Mouse (Mus musculus): ENCODE data around the gene Mlph.

The Mlph gene

DNA sequence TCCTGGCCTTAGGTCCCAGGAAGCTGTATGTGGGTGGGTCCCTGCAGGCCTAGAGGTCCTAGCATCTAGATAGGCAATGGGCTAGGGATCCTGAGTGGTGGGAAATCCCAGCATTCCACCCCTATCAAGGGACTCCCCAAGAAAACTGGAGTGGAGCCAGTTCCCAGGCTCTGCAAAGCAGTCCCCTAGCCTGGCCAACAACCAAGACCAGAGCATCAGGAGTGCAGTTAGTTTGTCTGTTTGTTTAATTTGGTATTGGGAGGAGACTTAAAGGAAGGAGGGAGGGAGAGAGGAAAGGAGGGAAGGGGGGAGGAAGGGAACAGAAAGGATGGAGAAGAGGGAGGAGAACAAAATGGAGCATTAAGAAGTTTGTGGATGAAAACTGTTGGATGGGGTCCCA, 5.7 kb upstream of the Mlph start:
- DNase-seq (ENCODE audit: low spot score in 2 of 2): peak in 1 of 2 experiments; percentile 10

DNA sequence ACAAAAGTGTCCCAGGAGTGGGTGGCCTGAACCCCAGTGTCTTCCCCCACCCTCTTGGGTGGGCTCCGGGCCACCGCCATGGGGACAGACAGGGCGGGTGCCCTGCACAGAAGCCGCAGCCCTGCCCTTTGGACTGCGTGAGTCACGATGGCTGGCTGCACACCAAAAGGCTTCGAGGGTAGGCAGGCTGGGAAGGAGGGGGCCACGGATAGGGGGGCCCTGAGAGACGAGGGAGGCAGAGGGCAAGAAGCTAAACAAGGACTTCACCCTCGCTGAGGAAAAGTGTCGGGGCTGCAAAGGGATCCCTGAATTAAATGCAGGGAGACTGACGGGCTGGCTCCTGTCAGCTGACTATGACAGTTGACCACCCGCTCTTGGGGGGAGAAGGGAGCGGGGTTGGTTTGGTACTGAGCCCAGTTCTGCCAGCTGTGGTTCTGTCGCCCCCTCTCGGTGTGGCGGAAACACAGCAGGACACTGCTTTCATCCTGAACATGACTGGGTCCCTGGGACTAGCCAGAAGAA, 5.2 kb upstream of the Mlph start:
- DNase-seq (ENCODE audit: low spot score in 2 of 2): peak in 1 of 2 experiments; percentile 19

DNA sequence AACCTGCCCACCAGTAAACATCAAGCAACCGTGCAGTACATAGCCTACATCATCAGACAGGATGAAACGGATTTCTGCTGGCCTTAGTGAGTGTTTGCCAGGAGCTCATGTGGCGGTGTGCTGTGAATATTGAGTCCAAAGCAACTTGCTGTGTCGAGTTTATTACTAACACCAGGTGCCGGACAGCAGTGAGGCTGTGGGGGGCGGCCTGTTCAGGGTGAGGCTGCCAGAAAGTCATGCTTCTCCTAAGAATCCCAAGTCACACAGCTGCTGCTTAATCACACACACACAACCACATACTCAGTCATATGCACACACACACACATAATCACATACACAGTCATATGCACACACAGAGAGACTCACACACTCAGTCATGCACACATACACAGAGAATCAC, 1.7 kb upstream of the Mlph start:
- peak in 1 of 2 experiments; percentile 17 for DNase-seq (ENCODE audit: low spot score in 2 of 2)

DNA sequence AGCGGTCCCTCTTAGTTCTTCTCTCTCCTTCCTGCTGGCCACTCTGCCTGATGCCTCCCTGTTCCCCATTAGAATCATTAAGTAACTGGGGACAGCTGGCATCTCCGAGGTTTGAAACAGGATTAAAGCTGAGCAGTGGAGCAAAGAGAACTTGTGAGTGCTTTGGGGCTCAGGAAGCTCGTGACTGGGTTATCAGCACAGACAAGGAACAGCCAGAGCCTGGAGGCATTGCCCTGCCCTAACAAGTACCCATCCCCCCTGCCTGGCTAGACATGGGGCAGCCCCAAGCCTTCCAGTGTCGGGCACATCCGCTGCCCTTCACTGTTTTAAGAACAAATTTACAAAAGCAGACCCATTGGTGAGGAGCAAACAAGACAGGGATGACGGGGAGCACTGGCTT, 2.6 kb downstream of the Mlph start:
- DNase-seq (ENCODE audit: low spot score in 2 of 2): no peak

DNA sequence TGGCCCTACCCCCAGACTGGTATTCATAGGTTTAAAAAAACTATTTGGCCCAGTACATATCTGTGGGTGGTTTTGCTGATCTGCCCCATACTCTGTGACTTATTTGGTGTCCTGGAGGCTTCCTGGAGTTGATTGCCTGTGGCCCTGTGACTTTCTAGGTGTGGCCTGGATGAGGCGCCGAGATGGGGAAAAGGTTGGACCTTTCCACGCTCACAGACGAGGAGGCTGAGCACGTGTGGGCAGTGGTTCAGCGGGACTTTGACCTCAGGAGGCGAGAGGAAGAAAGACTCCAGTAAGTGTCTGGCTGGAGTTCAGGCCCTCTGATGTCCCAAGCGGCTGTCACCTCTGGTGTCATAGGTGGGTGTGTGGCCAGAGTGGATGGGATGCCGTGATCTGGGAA, 6.8 kb downstream of the Mlph start:
- DNase-seq (ENCODE audit: low spot score in 2 of 2): no peak

DNA sequence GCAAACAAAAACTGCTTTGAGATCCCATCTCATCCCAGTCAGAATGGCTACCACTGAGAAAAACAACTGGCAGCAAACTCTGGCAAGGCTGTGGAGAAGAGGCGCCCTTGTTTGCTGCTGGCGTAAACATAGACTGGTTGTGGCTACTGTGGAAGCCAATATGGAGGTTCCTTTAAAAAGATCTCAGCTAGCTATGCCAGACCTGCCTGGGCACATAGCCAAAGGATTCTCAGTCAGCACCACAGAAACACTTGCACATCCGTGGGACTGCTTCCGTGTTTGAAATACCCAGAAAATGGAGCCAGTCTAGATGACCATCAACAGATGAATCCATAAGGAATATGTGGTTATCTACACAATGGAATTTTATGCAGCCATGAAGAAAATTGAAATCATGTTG, 11.1 kb downstream of the Mlph start:
- DNase-seq (ENCODE audit: low spot score in 2 of 2): no peak

DNA sequence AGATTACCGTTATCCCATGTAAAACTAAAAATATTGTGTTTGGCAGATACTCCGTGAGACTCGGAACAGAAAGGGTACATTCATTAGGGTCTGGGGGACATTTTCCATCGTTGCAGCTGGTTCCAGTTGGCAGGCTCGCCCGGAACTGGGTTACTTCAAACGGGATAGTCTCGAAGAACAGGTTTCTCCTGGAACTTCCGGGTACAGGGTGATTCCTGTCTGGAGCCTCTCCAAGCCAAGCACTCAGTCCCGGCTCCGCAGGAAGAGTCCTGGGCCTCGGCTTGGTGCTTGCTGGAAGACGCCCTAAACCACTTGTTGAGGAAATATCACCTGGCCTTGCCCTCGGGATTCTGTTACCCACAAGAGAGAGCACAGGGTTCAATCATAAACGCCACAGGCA, 12.4 kb downstream of the Mlph start:
- DNase-seq (ENCODE audit: low spot score in 2 of 2): no peak

DNA sequence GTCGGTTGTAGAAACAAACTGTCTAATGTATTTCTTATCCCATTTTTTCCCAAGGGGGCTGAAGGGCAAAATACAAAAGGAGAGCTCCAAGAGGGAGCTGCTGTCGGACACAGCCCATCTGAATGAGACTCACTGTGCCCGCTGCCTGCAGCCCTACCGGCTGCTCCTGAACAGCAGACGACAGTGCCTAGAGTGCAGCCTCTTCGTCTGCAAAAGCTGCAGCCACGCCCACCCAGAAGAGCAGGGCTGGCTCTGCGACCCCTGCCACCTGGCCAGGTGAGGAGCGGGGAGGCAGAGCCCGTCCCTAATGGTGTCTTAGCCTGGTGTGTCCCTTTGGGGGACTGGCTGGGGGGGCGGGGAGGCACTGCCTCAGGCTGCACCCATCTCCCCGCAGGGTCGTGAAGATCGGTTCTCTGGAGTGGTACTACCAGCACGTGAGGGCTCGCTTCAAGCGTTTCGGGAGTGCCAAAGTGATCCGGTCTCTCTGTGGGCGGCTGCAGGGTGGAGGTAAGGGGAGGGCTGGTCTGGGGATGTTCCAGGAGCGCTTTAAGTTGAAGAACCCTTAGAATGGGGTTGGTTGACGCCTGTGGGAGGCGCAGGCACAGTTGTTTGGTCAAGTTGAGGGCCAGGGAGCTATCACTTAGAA, 13.2 kb downstream of the Mlph start:
- DNase-seq (ENCODE audit: low spot score in 2 of 2): no peak

DNA sequence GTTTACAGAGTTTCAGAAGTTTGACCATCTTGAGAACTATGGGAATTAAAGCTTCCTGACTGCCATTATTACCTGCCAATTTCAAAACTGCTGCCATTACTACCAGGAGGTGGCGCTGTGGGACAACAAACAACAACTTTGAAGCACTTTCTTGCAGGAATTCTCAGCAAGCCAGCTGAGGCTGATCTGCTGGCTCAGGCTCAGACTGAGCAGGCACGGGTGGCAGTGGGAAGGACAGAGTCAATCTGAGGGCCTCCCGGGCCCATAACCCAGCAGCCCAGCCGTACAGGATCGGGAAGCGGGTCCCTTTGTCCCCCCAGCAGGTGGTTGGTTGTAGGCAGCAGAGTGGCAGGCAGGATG, 13.7 kb downstream of the Mlph start:
- DNase-seq (ENCODE audit: low spot score in 2 of 2): peak; percentile 87 to 89

DNA sequence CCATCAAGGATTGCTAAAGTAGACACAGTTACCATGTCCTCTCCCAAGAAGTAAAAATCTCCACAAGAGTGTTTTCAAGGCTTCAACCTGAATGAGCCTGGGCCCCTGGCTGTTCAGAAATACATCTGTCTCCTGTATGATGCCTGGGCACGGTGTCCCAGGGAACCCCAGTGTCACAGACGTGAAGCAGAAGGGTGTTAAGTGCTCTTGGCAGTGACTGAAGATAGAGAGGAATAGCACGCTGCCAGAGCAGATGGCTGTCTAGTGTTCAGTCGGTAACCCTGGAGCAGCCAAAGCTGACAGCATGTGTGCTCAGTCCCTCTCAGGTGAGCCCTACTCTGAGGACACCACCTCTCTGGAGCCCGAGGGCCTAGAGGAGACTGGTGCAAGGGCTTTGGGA, 18.1 kb downstream of the Mlph start:
- DNase-seq (ENCODE audit: low spot score in 2 of 2): peak in 1 of 2 experiments; percentile 6

DNA sequence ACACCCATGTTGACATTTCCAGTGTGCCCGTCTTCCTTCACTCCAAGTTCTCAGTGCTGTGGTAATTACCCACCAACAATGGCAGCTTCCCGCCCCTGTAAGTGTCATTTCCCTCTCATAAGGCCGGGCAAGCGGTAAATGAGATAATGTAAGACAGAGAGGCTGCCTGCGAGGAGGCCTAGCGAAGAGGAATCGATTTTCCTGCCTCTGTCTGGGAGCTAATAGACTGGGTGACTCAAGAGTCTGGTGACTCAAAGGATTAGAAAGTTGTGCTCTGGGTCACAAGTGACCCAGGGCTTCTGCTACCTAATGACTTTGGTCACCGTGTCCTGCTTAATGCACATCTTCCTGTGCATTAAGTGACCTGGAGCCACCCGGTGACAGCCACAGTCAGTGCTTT, 22.1 kb downstream of the Mlph start:
- no peak for DNase-seq (ENCODE audit: low spot score in 2 of 2)

DNA sequence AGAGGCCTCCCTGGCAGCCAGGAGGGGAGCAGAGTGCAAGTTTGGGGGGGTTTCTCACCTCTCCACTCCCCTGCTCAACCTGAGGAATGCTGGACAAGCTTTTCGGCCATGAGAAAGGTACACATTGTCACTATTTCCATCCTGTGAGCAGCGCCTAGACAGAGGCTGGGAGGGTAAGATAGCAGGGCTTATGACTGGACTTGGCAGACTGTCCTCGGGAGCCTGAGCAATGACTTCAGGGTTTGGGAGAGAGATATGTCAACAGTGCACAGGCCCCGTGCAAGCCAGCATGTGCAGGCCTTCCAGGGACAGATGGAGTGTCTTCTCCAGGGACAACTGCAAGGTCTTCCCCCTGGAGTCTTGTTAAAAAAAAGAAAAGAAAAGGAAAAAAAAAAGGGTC, 25.1 kb downstream of the Mlph start:
- DNase-seq (ENCODE audit: low spot score in 2 of 2): no peak

DNA sequence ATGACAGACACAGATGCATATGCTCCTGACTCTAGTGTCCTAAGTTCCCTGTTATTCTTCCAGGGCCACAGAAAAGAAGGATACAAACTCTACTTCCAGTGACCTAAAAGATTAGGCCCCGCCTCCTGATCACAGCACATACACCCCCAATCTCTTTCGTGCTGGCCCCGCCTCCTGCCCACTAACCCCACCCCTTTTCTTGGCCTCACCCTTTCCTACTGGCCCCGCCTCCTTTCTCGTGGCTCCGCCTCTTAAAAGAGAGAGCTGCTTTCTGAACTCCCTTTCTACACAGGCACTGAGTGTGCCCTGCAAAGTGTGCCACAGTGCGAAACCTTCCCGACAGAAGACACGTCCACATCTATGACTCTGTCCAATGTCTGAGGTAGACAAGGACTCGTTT, 30.3 kb downstream of the Mlph start:
- DNase-seq (ENCODE audit: low spot score in 2 of 2): no peak

DNA sequence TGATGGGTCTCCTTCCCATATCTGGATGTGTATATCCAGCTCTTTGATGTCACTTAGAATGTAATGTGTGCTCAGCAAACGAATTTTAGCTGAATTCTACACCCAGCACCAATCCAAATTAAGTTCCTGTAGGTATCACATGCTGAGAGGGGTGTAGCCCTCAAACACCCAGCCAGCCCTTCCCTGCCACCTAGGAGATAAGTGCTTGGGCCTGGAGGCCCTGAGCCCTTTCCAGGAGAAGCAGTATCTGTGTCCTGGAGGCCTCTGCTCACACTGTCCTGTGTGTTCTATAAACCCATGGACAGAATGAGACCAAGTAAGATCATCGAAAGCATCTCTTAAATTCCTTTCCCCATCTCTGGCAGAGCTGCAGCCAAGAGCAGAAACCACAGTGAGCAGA, 32.4 kb downstream of the Mlph start:
- DNase-seq (ENCODE audit: low spot score in 2 of 2): no peak

DNA sequence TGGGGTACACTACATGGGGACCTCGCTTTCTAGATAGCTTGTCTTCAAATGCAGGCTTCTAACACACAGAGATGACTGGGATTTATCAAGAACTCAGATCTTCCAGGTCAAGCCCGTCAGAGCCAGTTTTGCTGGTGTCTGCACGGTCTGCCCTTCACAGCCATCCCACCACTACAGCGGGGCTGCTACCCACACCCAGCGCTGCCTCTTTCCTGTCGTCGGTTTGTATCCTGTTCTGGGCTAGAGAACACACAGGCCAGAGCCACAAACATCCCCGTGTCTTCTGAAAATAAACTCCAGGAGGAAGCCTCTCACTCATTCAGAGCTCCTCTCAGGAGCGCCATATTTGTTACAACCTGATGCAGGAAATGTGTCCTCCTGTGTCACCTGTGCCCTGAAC, 34.4 kb downstream of the Mlph start:
- no peak for DNase-seq (ENCODE audit: low spot score in 2 of 2)

DNA sequence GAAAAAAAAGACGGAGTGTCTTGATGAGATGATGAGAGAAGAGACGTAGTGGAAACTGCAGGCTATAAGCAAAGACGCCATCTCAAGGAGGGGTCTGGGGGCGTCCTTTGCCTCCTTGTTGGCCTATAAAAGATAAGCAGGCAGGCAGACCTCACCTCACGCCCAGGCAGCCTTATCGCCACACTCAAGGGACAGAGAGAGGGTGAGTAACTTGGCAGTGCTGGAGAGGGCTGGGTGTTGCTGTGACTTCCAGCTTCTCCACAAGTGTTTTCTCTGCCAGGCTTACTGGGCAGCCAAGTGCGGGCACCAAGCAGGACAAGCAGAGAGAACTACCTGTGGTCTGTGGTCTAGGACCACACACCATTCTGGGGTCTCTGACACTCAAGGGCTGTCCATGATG, 36.8 kb downstream of the Mlph start:
- DNase-seq (ENCODE audit: low spot score in 2 of 2): no peak

DNA sequence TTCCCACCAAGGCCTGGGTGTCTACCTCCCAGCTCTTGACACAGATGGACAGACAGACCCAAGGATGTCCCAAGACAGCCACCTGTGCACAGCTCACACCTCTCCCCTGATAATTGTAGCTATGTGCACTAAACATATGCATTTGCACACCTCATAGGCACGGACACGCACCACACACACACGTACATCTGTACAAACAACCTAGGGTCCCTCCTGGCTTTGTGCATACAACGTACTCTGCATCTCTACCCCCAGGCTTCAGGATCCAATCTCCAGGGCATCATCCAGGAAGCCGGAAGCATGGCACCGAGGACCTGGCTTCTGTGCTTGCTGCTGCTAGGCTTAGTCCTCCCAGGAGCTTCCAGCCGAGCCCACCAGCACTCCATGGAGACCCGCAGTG, 37.9 kb downstream of the Mlph start, which contains the start of gene Prlh:
TSS of gene Prlh (plus strand) at position 301 of the 400 bp plus-strand sequence.
- DNase-seq (ENCODE audit: low spot score in 2 of 2): no peak

DNA sequence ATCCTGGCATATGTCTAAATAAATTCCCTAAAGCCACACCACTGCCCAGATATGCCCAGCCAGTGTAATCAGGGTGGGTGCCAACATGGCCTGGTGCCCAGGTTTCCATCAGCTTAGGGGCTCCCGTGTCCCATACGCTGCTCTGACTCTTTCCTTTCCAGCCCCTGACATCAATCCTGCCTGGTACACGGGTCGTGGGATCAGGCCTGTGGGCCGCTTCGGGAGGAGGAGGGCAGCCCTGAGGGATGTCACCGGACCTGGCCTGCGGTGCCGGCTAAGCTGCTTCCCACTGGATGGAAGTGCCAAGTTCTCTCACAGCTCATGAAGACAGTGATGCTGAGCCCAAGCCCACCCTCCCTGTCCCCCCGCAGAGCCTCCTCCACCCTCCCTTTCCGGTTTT, 38.8 kb downstream of the Mlph start:
- DNase-seq (ENCODE audit: low spot score in 2 of 2): peak in 1 of 2 experiments; percentile 34

DNA sequence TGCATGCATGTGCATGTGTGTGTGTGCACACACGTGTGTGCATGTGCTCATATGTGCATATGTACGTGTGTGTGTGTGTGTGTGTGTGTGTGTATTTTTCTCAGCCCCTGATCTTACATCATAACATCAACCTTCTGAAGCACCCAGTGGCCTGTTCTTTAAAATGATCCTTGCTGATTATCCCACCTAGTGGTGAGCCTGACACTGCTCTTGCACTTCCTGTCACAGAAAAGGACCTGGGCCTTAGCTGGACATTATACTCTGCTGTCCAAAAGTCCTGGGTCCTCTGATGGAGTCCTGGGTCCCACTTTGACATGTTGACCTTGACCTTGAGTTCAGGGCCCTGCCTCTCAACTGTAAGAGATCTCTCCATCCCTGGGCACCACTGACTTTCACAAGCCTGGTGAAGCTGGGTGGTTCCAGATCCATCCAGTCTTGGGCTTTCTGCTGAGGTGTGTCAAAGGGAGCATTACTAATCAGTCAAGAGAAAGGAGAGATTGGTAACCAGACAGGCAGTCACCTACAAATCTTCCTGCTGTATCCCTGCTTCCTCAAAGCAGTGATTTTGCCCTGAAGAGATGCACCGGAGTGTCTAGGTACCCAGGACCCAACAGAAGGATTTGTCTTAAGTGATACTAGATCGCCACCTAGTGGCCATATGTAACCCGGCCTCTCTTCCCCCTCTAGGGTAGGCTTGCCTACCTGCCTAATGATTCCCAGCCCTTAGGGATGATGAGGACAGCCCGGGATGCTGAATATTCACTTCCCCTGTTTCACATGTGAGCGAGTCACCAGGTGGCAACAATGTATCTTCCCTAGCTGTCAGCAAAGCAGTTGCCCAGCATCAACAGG, 41.6 kb downstream of the Mlph start:
- peak; percentile 45 to 62 for DNase-seq (ENCODE audit: low spot score in 2 of 2)

DNA sequence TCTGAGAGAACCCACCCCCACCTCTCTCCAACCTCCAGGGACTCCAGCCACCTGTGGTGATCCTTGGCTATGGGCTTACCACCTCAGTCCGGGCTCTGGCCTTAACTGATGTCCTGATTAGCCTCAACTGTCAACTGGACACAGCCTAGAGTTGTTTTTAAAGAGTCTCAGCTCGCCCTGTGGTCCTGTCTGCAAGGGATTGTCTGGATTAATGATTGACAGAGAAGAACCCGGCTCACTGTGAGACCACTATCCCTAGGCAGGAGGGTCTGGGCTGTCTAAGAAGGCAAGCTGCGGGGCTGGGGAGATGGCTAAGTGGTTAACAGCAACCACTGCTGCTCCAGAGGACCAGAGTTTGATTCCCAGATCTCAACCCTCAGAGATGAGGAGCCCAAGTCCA, 47.6 kb downstream of the Mlph start:
- DNase-seq (ENCODE audit: low spot score in 2 of 2): no peak

DNA sequence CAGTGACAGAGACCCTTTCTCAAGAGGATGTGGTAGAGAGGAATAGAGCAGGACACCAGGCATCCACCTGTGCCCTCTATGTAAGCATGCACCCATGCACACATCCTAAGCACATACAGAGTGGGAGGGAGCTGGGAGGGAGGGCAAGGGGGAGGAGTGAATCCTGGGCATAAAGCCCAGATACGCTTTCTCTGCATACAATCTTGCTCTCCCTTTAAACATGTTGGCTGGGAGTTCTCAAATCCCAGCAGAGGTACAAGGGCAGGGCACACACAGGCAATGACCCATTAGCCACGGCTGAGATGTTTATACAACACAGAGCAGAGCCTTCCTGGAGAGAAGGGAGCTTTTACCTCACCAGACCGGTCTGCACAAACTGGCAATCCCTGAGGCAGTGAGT, 48.1 kb downstream of the Mlph start:
- no peak for DNase-seq (ENCODE audit: low spot score in 2 of 2)

DNA sequence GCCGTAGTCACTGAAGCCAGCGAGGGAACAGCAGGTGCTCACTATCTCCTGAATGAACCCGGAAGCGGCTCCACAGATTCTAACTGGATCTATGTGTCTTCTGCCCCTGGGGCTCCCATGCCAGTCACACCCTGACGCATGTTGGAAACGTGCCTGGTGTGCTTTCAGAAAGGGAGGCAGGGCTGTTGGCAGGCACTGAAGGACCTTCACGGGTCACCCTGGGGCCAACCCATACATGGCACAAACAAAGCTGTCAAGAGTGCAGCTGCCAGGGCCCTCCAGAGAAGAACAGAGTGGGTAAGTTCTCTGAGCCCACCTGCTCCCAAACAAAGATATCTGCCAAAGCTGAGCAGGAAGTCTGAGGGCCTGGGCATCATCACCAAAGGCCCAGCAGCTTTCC, 52.7 kb downstream of the Mlph start:
- no peak for DNase-seq (ENCODE audit: low spot score in 2 of 2)

DNA sequence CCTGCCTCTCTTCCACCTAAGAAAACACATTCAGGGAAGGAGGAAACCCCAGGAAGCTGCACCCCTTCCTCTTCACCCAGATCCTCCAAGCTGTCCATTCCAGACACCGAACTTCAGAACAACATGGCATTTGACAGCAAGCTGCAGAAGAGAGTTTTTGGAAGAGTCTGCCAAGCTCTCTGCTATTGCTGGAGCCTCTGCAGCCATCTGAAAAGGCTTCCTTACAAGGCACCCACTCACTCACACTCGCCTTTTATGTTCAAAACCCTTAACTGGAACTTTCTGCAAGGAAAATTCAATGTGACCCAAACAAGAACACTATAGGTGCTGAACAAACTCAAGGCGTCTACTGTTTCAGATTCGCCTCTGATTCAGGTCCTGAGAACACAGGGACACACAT, 53.8 kb downstream of the Mlph start:
- DNase-seq (ENCODE audit: low spot score in 2 of 2): no peak

All from cerebellum, postnatal 4 days (tissue).